Mouse (Mus musculus) adrenal gland, postnatal 36 days (tissue): Measurements from ENCODE around the gene Camk1g. TPM values are rescaled to one million over a fixed set of nuclear protein-coding genes. Genes with fewer than 3 reads are reported as not detected.

Experiments used
- DNase-seq, 2 experiments: peaks; one replicate each; pipeline ENCODE4 v3.0.0; 2021; ENCODE audit warnings: mixed read lengths in 1 of 2
- total RNA-seq, 2 experiments: library from RNA; stranded (reverse); gene quantifications; 2 replicates each; pipeline ENCODE4 v1.2.3; 2021

Camk1g gene
- total RNA-seq, 2 experiments from 2014 or later: 0.26 TPM

DNA sequence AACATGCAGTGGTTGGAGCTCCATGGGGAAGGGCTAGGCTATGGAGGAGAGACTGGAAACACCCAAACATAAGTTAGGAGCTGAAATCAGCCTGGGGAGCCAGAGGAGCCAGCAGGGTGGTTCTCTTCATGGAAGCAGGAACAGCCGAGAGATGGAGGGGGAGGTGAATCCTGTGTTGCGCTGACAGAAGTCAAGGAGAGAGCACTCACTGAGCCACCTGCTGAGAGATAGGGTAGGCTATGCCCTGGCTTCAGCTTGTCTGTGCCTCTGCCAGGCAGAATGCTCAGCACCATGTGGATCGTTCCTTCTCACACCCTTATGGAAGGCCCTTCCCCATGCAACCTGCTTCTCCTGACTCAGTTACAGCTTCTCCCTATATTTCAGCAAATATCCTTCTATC lies 36.3 kb downstream of the Camk1g start:
- no peak for DNase-seq

DNA sequence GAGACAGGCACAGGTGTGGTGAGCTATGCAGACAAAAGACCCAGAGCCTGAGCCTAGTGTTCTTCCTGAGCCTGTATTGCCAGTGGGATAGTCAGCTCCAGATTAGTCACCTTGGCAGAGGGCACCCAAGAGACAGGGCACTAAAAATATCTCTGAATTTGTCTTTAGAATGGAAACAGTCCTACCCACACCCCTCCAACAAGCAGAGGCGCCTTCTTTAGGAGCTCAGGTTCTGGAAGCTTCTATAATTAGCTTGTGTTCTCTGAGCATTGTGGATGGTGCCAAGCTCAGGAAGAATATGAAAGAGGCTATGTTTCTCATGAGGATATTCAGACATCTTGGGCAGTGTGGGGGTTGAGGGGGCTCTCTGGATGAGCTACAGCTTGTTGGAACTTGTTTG lies 37.4 kb downstream of the Camk1g start:
- DNase-seq: no peak

DNA sequence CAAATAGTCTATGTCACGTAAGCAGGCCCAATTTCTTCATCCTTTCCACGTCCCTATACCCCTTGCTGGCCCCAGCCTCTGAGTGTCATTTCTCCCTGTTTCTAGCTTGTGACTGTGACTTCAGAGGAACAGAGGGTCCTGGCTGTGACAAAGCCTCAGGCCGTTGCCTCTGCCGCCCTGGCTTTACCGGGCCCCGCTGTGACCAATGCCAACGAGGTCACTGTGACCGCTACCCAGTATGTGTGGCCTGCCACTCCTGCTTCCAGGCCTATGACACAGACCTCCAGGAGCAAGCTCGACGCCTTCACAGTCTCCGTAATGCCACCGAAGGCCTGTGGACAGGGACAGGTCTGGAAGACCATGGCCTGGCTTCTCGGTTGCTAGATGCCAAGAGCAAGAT lies 38.1 kb downstream of the Camk1g start:
- no peak for DNase-seq

DNA sequence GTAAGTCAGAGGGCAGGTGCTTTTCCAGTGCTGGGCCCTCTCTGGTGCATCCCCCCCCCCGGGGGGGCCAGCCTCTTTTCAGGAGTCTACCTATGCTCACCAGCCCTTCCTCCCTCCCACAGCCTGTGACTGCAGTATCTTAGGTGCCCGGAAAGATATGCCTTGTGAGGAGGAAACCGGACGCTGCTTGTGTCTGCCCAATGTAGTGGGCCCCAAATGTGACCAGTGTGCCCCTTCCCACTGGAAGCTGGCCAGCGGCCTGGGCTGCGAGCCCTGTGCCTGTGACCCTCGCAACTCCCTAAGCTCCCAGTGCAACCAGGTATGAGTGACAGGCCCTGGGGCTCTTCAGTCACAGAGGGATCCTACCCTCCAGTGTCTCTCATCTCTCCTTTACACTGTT lies 39.5 kb downstream of the Camk1g start:
- DNase-seq: no peak

DNA sequence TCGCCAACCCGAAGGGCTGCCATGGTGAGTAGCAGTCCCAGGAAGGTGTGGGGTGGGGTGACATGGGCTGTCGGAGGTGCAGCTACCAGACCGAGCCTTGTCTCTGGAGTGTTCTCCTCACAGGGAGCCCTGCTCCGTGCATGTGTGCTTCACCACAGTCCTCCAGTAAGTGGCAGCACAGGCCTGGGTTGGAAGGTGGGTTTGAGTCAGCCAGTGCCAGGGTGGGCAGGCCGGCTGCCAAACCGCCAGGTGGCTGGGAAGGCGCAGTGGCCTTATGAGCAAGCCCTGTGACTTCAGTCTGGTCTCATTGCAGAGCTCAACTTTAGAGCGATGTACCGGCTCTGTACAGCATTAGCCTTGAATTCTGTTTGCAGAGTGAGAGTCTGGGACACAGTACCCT lies 39.9 kb downstream of the Camk1g start:
- DNase-seq: peak; percentile 76 to 88

DNA sequence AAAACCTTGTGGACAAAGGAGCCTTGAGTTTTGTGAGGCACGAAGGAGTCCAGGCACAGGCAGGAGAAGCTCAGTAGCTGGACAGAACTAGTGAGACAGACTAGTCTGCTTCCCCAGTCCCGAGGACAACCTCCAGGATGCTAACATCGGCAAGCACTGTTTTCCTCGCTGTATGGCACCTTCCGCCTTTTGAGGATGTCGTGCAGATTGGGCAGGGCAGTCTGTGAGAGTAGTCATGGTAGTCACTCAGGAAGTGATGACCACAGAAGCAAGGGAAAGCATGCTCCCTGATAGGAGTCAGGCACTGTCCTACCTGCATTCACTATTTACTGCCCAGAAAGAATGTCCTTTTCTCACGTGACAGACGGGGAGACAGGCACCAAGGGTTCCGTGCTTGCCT lies 40.5 kb downstream of the Camk1g start:
- DNase-seq: no peak

DNA sequence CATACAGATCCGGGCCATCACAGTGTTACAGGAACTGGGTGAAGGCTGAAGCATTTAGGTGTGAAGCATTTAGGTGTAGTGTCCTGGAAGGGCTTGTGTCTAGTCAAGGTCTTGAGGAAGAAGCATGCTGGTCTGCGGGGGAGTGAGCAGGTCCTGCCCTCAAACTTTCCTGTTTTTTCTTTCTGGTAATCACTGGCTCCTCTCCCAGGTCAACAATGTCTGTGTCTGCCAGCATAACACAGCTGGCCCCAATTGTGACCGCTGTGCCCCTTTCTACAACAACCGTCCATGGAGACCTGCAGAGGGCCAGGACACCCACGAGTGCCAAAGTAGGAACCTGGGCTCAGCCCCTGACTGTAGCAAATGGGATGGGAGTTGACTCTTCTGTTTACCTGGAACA lies 42.4 kb downstream of the Camk1g start:
- DNase-seq: no peak

DNA sequence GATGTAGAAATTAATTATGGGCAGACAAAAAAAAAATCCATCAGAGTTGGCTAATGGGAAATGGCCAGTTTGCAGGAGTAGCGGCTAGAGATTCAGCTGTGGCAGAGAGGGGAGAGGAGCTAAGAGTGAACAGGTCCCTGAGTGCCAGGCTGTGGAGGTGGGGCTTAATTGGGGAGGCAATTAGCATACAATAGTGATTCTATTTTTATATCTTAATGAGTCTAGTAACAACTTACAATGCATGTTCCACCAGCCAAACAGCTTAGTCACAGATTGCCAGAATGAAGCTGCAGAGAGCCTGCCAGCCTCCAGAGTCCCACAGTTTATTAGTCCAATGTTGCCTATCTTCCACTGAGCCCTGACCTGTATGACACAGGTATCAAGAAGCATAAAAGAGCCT lies 42.9 kb downstream of the Camk1g start:
- no peak for DNase-seq

DNA sequence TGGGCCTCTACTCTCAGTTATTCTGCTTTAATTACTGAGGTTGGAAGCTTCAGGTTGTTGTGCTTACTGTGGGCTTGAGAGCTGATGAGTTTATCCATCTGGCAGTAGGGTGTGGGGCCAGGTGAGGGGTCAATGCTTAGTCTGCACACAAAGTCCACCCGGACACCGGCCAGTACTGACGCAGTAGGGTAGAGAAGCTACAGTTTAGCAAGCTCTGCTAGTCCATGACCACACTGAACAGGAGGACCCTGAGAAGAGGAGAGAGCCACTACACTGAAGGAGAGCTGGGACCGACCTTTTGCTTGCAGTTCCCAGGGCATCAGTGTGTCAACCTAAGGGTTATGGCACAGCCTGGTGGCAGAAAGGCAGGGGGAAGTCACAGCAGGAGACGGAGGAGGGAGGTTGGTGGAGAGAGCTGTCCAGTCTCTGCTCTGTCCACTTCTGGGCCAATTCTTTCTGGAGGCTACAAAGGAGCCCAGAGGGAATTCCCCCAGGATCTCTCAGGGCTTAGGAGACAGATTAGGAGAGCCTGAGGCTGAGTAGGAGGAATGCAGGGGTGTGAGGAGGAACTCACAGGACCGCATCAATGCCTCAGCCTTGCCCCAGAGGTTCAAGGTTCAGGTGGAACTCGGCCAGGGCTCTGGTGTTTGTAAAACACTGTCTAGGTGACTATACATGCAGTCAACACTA lies 43.5 kb downstream of the Camk1g start:
- DNase-seq: peak; percentile 27 to 37

DNA sequence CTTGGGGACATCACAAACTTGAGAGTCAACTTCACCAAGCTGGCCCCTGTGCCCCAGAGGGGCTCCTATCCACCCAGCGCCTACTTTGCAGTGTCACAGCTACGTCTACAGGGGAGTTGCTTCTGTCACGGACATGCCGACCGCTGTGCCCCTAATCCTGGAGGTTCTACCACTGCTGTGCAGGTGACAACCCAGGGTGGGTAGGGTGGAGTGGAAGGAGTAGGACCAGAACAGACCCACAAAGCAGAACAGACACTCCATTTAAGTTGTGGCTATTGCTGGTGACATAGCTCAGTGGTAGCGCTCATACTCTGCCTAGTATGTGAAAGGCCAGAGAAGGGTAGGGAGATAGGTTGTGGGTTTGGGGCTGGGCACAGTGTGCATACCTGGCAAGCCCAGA lies 44.2 kb downstream of the Camk1g start:
- DNase-seq: no peak

DNA sequence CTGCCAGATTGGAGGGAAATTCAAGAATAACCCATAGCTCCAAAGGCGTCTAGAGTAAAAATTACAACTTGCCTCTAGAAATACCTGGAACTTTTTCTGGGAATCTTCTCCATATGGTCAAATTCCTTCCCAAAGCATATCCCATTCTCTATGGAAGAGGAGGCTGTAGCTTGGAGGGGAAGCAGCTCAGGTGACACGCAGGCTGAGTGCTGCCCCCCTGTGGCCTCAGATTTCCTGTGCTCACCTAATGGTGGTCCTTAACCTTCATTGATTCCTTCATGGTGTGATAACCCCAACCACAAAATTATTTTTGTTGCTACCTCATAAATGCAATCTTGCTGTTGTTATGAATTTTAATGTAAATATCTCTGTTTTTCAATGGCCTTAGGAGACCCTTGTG lies 45.9 kb downstream of the Camk1g start:
- peak; percentile 50 to 79 for DNase-seq

DNA sequence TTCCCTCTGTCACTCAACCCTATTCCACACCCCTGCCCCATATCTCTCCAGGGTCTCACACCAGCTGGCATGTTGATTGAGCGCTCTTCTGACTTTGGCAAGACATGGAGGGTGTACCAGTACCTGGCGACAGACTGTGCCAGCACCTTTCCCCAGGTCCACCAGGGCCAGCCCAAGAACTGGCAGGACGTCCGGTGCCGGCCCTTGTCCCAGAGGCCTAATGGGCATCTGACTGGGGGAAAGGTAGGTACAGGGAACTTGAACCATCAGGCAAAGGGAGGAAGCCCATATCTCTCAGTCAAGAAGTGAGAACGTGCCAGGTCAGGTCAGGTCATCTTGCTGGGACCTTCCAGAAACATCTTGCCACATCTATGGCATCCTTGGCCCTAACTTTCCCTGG lies 46.4 kb downstream of the Camk1g start:
- DNase-seq: peak in 1 of 2 experiments; percentile 31

DNA sequence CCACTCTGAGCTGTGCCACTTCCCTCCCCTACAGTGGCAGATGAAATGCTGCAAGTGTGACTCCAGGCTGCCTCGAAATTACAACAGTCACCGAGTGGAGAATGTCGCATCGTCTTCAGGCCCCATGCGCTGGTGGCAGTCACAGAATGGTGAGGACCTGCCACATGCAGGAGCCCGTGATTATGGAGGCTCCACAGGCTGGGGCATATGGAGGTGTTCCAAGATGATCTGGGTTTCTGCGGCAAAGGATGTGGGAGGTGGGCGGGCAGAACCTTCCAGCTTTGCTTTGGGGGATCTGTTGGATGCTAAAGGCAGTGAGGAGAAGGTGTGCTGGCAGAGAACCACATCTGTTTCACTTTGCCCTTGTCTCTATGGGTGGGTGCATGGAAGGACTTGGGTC lies 49.7 kb downstream of the Camk1g start:
- DNase-seq: no peak

DNA sequence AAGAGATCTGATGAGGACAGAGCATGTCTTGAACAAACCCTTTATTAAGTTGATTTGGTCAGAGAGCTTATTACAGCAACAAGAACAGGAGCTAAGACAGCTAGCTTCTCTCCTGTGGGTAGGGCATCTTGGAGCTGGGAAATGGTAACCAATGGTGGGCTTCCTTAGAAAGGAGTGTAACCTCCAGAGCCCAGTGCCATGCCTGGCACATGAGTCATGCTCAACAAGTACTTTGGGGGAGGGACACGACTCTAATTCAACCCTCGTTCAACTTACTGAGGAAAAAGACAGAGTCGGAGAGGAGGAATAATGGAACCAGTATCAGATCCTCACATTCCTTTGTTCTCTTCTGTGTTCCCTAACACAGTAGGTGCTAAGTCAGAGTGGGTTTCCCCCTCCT lies 50.4 kb downstream of the Camk1g start:
- DNase-seq: no peak

DNA sequence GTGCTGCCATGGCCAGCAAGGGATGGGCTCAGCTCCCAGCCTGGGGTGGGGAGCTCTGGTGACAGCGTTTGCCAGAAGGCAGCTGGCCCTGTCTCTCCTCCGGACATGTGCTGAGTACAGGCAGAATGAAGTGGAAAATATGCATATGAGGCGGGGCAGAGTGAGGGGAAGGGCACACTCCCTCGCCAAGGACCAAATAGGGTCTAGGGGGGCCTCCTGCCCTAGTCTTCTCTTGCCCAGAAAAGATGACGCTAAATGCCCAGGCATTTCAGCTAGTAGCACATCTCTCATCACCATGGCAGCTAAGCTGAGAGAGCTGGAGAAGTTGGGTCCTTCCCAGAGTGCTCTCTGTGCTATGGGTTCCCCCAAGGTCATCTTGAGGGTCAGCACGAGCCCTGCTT lies 52.9 kb downstream of the Camk1g start:
- peak; percentile 40 to 58 for DNase-seq

DNA sequence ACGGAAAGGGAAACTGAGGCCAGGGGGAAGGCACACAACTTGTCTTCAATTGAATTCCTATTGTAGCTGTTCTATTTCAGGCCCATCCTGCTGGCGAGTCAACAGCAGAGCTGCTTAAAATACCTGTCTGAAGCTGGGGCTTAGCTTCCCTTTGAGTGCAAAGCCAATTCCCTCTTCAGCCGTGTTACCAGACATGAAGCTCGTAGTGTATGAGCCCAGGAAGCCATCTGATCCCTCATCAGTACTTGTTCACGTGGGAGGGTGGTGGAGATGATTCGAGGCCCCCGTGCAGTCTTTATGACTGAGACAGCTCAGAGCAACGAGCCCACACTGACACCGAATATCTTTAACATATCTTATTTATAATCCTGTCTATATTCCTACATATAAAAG lies 53.7 kb downstream of the Camk1g start:
- DNase-seq: no peak

DNA sequence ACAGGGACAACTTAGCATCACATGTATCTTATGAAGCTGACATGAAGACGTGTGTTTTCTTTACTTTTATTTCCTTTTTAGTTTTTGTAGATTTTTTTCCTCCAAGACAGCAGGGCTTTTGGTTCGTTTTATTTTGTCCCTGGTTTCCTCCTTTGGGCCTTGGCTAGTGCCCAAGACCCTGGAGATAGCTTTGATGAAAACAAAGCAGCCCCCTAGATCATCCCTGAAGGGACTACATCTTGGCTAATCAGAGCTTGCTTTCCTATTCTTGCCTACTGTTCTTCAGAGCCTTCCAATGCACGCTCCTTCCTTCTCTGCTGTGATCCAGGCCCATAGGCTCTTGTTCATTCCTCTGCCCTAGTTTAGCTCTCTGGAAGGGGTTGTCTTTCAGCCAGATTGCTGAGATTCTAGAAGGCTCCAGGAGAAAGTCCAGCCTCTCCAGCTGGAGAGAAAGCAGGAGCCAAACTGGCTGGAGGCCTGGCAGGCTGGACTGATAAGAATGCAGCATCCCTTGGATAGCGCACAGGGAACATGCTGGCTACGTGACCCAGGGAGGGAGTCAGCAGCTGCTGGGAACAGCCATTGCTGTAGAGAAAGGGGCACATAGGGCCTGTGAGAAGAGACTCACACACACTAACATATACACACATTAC lies 54.3 kb downstream of the Camk1g start:
- DNase-seq: peak; percentile 60 to 75

DNA sequence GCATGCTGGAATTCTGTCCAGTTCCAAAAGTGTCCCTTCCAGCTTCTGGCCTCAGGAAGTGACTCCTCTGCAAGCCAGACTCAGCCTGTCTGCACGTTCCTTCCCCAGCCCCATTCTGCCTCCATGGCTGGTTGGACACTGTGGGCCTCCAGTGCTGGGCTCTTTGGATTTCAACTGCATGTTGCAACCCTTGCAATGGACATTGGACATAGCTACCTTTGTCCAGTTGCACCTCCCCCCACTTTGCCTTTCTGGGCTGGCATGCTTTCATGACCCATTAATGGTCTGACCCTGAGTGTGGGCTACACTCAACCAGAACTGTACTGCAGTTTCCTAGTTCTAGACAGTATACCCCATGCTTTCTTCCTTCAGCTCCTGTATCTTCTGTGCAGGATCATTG lies 58.5 kb downstream of the Camk1g start:
- DNase-seq: peak in 1 of 2 experiments; percentile 40

DNA sequence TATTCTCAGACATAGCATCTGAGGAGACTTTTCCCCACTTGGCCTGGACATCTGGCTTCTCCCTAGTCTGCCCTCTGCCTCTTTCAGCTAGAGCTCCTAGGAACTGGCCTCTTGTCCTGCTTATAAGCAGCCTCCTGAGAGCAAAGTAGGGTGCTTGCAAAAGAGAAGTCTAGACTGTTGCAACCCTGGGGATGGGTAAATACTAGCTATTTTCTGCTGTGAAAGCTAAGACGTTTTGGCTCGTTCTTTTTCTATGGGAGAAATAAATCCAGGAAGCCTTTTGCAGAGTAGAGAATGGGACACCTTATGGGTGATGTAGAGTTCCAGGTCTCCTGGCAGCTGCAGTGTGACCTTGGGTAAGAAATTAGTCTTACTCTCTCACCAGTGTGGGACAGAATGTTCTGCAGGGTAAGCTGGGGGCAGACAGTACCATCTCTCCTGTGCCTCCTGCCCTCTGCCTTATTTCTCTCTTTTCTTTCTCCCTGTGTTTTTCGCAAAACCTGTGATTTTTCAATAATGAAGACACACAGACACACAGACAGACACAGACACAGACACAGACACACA lies 59.5 kb downstream of the Camk1g start:
- peak in 1 of 2 experiments; percentile 43 for DNase-seq

DNA sequence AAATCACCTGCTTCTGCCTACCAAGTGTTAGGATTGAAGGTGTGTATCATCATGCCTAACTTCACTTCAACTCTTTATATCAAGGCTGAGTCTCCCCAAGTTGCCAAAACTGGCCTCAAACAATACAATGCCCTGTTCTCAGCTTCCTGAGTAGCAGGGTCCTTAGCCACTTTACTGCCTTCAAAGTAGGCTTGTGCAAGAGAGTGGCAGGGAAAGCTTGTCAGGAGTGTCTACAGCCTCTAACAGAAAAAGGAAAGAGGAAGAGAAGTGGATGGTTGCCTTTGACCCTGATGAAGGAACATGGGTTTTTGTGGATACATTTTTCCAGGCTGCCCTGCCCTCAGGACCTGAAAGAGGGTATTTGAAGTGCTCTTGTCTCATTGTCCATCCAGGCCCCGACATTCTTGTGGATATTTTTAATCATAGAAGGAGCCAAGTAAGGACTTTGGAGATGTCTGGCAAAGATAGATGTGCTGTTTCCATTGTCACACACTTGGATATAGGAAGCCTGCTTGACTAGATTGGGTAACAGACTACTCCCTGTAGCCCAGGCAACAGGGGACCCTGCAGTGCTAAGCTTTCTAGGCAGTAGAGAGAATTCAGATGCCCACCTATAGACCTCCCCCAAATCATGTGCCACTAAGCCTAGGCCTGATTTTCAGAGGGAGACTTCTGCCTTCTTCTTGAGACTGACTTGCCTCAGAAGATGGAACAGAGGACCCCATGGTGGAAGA lies 60.1 kb downstream of the Camk1g start:
- no peak for DNase-seq

DNA sequence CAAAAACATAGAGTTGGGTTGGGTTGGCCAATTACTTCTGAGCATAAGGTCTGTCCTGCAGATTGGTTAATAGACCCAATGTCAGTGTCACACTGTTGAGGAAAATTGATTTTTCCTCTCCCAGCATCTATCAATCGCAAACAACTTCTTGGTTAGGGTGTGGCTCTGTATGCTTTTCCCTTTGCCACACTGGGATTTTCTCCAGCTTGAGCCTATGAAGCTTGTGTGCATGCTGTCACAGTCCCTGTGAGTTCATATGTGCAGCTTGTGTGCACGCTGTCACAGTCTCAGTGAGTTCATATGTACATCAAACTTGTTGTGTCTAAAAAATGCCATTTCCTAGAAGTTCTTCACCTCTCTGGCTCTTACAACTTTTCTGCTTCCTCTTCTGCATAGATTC lies 63.3 kb downstream of the Camk1g start:
- DNase-seq: no peak

DNA sequence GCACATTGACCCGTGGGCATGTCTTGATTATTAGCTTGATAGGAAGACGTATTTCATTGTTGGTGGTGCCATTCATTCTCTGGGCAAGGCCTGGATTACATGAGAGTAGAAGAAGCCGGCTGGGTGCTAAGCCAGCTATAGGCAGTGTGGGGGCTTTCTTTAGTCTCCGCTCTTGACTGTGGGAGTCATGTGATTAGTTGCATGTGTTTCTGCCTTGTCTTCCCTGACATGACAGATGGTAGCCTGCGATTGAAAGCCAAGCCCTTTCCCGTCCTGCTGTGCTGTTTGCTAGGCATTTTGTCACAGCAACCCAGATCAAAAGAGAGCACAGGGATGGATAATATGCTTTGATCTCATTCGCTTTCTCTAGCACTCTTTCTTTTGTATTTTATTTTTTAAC lies 64.7 kb downstream of the Camk1g start:
- DNase-seq: no peak

DNA sequence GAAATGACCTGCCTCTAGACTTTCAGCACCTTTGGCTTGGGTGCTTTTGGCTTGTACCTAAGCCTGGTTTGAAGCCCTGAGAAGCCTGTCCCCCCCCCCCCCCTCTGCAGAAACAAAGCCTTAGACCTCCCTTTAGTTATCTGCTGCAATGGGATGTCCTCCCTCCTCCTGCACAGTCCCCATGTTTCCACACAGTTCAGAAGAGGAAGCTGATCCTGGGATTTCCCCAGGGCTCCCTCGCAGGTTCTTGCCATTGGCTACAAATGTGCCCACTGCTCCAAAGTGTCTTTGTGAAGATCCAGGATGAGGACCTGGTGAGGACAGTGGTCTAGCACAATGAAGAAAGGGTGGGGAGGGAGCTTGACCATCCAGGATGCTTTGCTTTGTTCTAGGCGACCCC lies 67.0 kb downstream of the Camk1g start:
- DNase-seq: no peak
